Mouse (Mus musculus) intestine, embryonic 16.5 days (tissue): ENCODE results near the gene Xlr. TPM values are rescaled to one million over a fixed set of nuclear protein-coding genes. Genes with fewer than 3 reads are reported as not detected.
"Not testable (repeated sequence)": the region's sequence is repeated elsewhere in the genome, so short reads cannot be mapped to it uniquely, and the experiment has no call there.

Experiments
- ATAC-seq: fragments of 200-750 bp; cut with Nextera tagmentation; 2 replicates; pipeline ENCODE4 v1.8.0; 2017; ENCODE audit warnings: moderate TSS enrichment, moderate library complexity
- H3K27ac ChIP-seq: fragments of 300-500 bp; sonication (generic); 2 replicates; pipeline ENCODE4 v1.5.1; 2014; ENCODE audit warnings: mild to moderate bottlenecking, low read length
- H3K27me3 ChIP-seq: fragments of 300-500 bp; sonication (generic); replicated peaks from 2 replicates; pipeline ENCODE4 v1.6.1; 2014; ENCODE audit warnings: low read length, control low read depth, mixed read lengths; ENCODE audit not compliant: control insufficient read depth, insufficient read depth
- H3K36me3 ChIP-seq: fragments of 300-500 bp; sonication (generic); 2 replicates; pipeline ENCODE4 v1.6.1; 2014; ENCODE audit warnings: low read length, control low read depth; ENCODE audit not compliant: control insufficient read depth, insufficient read depth
- H3K4me1 ChIP-seq: fragments of 300-500 bp; sonication (generic); 2 replicates; pipeline ENCODE4 v1.6.1; 2014; ENCODE audit warnings: low read length, control low read depth, mixed read lengths; ENCODE audit not compliant: control insufficient read depth, insufficient read depth
- H3K4me2 ChIP-seq: fragments of 300-500 bp; sonication (generic); 2 replicates; pipeline ENCODE4 v1.6.1; 2014; ENCODE audit warnings: low read depth, low read length, control low read depth
- H3K4me3 ChIP-seq: fragments of 300-500 bp; sonication (generic); 2 replicates; pipeline ENCODE4 v1.5.1; 2014; ENCODE audit warnings: mild to moderate bottlenecking, low read length
- H3K9ac ChIP-seq: fragments of 300-500 bp; sonication (generic); 2 replicates; pipeline ENCODE4 v1.6.1; 2014; ENCODE audit warnings: low read depth, low read length
- H3K9me3 ChIP-seq: fragments of 300-500 bp; sonication (generic); 2 replicates; pipeline ENCODE4 v1.6.1; 2016; ENCODE audit warnings: low read length, control low read depth; ENCODE audit not compliant: control insufficient read depth
- WGBS: fragments of 180-500 bp; shearing (Covaris S2); extraction: QIAGEN DNeasy Blood & Tissue Kit; methylation state at CpG from one replicate; pipeline ENCODE4 v1.1.7; 2014; 5-methylcytosine and 5-hydroxymethylcytosine counted together
- polyA plus RNA-seq: library from polyadenylated mRNA; unstranded; fragments of >200 nt; fragmentation: Nextera tagmentation; extraction: Ambion mirVana; gene quantifications from 2 replicates; pipeline ENCODE4 v1.2.1, GENCODE M21; 2015

The Xlr gene
- 1.6 and 2.2 TPM in 2 replicates for polyA plus RNA-seq

- not testable (repeated sequence) for ATAC-seq, H3K9ac ChIP-seq, H3K4me2 ChIP-seq, H3K4me3 ChIP-seq, H3K36me3 ChIP-seq, H3K27ac ChIP-seq, H3K4me1 ChIP-seq, H3K27me3 ChIP-seq, H3K9me3 ChIP-seq
- 74% methylated on average over 11 of the region's 11 CpGs for WGBS
Measured at GRCm38 (mm10) chrX:53797519-53797918, at the start of gene Xlr. TSS of gene Xlr (minus strand) at chrX:53797706.

GRCm38 (mm10) chrX:53799074-53799473 lies 1.6 kb upstream of the Xlr start:
- Histone ChIP-seq H3K9ac (no peak overlapping the region), H3K4me3 (no peak overlapping the region), H3K27me3 (no peaks in the 10 kb centered on the region), H3K4me1 (no peaks in the 10 kb centered on the region), H3K4me2 (no peak overlapping the region), H3K9me3 (no peaks in the 10 kb centered on the region), H3K27ac (no peak overlapping the region), H3K36me3 (no peaks in the 10 kb centered on the region)
- ATAC-seq = no peak
- WGBS = 31% methylated on average over 3 of the region's 3 CpGs

DNA sequence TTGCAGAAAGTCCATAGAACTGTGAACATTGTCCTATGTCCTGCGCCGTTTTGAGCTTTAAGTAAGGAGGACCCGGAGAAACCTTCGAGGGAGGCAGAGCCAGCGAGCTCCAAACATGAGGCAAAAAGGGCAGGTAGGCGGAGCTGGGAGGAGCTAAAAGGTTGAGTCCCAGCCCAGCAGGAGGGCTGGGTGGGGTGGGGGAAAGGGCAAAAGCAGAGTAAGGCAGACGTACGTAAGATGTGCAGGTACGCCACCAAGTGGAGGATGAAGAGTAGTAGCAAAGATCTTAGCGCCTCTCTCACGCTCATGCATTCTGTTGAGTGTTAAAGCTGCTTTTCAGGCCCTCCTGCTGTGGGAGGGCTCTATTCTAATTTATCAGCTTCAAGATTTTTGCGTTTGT lies 21.2 kb downstream of the Xlr start, which contains the start of gene Zfp36l3:
TSS of gene Zfp36l3 (minus strand) at position 119 of the 400 bp plus-strand sequence.
- H3K27ac ChIP-seq = no peak within 1 kb of the TSS
- ATAC-seq = no peak
- no peaks in the 10 kb centered on the region for H3K36me3 ChIP-seq
- H3K9me3 ChIP-seq = no peaks in the 10 kb centered on the region
- 89% methylated on average over 12 of the region's 12 CpGs for WGBS
- H3K4me3 ChIP-seq = no peak within 1 kb of the TSS
- no peaks in the 10 kb centered on the region for H3K4me1 ChIP-seq
- no peak within 1 kb of the TSS for H3K4me2 ChIP-seq
- H3K27me3 ChIP-seq = no peaks in the 10 kb centered on the region
- no peak within 1 kb of the TSS for H3K9ac ChIP-seq

DNA sequence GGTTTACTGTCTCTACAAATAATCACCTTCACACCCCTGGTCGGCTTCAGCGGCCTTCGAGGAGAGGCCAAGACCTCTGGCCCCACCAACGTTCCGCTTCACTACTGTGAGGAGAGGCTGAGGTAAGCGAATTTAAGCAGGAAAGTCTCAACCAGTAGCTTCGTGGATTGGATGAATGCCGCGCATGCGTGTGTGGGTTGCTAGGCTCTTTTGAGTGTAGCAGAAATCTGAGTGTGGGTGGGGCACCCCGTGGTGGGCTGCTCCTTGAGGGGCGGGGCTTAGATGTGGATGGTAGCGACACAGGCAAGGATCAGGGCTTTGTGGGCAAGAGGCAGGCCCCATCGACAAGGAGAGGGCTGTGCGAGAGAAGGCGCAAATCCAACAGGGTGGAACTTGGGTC lies 39.8 kb downstream of the Xlr start, which contains the start of gene 1700013H16Rik:
TSS of gene 1700013H16Rik (minus strand) at position 96 of the 400 bp plus-strand sequence.
- ATAC-seq = no peak
- 92% methylated on average over 16 of the region's 16 CpGs for WGBS
- no peak within 1 kb of the TSS for H3K27ac ChIP-seq
- H3K4me3 ChIP-seq = no peak within 1 kb of the TSS
- no peaks in the 10 kb centered on the region for H3K27me3 ChIP-seq
- no peak within 1 kb of the TSS for H3K9ac ChIP-seq
- no peaks in the 10 kb centered on the region for H3K4me1 ChIP-seq
- no peaks in the 10 kb centered on the region for H3K9me3 ChIP-seq
- no peaks in the 10 kb centered on the region for H3K36me3 ChIP-seq
- no peak within 1 kb of the TSS for H3K4me2 ChIP-seq

DNA sequence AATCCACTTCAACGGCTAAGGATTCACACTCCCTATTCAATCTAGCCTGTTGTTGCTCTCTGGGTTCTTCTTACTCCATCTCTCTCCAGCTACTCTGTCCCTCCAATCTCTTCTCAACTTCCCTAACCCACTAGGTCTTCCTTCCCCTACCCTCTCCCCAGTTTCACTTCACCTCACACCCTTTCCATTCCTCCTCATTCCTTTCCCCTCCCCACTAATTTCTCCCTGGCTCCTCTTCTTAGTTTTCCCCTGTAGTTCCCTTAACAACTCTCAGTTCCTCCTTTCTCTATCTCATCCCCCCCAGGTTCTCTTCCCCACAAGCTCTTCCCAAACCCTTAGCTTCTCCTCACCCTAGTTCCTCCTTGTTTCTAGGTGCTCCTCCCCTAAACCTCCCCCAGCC lies 44.7 kb downstream of the Xlr start:
- WGBS = 80% methylated on average over 1 of the region's 1 CpGs
- H3K4me1 ChIP-seq = no peaks in the 10 kb centered on the region
- no peak overlapping the region for H3K4me2 ChIP-seq
- H3K27me3 ChIP-seq = no peaks in the 10 kb centered on the region
- no peaks in the 10 kb centered on the region for H3K9me3 ChIP-seq
- no peak overlapping the region for H3K9ac ChIP-seq
- H3K4me3 ChIP-seq = no peak overlapping the region
- H3K36me3 ChIP-seq = no peaks in the 10 kb centered on the region
- no peak overlapping the region for H3K27ac ChIP-seq
- no peak for ATAC-seq

DNA sequence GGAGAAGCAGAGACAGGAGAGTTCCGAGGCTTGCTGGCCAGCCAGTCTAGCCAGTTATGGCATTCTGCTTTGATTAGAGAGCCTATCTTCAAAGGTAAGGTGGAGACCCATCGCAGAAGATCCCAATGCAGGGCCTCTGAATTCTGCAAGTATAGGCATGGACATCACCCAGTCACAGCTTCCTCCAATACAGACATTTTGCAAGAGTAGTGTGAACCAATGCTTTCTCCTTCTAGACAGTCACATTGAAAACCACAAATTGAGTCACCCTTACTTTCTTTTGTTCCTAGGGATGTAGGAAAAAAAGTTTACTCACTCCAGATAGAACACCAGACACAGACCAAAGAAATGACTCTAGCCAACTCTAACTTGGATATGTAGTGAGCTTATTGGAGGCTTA lies 68.5 kb downstream of the Xlr start:
- Histone ChIP-seq H3K27me3 (no peaks in the 10 kb centered on the region), H3K9ac (no peak overlapping the region), H3K4me1 (no peaks in the 10 kb centered on the region), H3K36me3 (no peaks in the 10 kb centered on the region), H3K9me3 (no peaks in the 10 kb centered on the region), H3K4me2 (no peak overlapping the region), H3K27ac (no peak overlapping the region), H3K4me3 (no peak overlapping the region)
- 93% methylated on average over 2 of the region's 2 CpGs for WGBS
- no peak for ATAC-seq

Other genes with a start within 250 kb of the Xlr start
- gene Rtl8c, start 189.7 kb downstream of the Xlr start, polyA plus RNA-seq = 26.2 and 30.7 TPM in 2 replicates
- gene Gm14597, start 188.7 kb downstream of the Xlr start, polyA plus RNA-seq = not detected in 2 replicates
- gene Rtl8a, start 154.0 kb downstream of the Xlr start, polyA plus RNA-seq = 43.8 and 44.8 TPM in 2 replicates
- 35.4 TPM in 2 replicates for gene Rtl8b, start 127.3 kb downstream of the Xlr start, polyA plus RNA-seq
- 0.12 TPM in 1 of 2 replicates, not detected in the other for gene 4930502E18Rik, start 72.9 kb downstream of the Xlr start, polyA plus RNA-seq
- 0.18 TPM in 1 of 2 replicates, not detected in the other for gene 1700013H16Rik, start 39.9 kb downstream of the Xlr start, polyA plus RNA-seq
- not detected in 2 replicates for gene Zfp36l3, start 21.3 kb downstream of the Xlr start, polyA plus RNA-seq